Mouse (Mus musculus) right cerebral cortex, postnatal 14 days (tissue): ENCODE results near the gene Fstl3.

ENCODE experiments used
- DNase-seq: peaks from one replicate; pipeline ENCODE4 v3.0.0; 2022

Gene Fstl3

DNA sequence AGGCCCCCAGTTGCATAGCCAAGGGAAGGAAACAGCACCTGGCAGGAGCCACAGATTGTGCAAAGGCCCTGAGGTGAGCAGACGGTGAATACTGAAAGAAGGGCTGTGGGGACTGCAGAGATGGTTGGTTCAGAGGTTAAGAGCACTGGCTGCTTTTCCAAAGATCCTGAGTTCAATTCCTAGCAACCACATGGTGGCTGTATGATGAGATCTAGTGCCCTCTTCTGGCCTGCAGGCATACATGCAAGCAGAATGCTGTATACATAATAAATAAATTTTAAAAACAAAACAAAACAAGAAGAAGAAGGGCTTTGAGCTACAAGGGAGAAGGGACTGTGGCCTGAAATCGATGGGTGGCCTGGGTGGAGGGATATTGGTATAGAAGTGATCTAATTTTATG, 40.0 kb downstream of the Fstl3 start:
- DNase-seq: no peak

DNA sequence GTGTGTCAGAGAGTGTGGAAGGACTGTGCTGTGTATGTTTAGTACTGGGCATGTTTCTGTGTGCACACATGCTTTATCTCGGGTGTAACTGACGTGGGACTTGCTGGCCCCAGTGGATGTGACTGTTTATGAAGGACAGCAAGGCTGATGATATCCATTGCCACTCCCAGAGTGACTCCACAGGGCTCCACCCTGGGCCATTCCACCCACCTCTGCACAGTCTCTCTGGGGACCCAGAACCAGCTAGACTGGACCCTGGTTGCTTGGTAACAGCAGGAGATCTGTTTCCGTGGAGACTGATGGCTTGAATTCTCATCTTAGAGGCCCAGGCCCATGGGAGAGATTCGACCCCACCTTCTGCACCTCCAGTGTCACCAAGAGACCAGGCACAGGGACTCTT, 41.2 kb downstream of the Fstl3 start:
- no peak for DNase-seq

DNA sequence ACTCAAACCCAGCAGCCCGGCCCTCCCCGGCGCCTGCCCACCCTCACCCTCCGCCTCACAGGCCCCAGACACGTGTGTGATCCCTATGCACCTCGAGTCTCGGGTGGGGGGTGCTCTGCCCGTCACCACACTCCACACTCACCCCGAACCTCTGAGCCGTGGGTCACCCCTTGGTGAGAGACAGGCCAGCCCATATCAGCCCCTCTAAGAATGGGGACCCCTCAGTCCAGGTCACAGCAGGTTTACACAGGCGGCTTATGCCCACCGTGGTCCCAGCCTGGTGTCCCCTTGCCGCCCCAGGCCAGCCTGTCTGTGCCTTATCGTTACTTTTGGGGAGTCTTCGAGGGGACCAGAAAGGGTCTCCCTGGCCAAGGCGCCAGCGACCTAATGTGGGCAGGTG, 42.5 kb downstream of the Fstl3 start:
- DNase-seq: no peak

DNA sequence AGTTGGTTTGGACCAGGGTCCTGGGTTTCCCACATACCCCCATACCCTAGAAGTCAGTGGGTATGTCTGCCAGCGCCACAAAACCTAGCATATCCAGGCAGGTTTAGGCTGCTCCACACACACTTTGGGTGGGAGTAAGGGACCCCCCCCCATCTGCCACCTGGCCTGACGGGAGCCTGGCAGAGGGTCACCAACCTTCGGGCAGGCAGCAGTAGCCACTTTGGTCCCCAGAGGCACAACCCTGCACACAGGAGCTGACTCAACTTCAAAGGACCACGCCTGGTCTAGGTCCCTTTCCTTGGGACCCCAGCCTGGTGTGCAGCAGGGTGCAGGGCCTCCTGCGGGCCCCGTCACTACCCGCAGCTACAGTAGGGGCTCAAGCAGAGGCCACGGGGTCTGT, 43.2 kb downstream of the Fstl3 start:
- no peak for DNase-seq

DNA sequence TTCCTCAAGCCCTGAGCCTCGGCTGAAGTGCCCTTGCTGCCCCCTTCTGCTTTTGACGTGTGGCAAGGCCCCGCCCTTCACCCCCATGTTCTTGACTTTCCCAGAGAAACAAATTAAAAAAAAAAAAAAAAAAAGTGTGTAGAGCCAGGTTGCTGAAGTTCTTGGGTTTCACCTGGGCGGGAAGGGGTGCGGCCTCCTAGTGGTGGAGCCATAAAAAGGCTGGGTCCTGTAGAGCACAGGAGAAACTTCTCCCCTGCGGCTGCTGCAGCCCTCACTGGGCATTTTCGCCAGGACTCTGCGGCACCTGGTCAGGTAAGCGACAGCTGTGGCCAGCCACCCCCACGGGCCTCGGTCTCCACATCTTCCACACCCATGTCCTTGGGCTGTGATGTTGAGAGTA, 43.7 kb downstream of the Fstl3 start, which contains the start of gene Misp:
Misp (plus strand) TSS at position 208 of the 400 bp plus-strand sequence.
- DNase-seq: no peak

DNA sequence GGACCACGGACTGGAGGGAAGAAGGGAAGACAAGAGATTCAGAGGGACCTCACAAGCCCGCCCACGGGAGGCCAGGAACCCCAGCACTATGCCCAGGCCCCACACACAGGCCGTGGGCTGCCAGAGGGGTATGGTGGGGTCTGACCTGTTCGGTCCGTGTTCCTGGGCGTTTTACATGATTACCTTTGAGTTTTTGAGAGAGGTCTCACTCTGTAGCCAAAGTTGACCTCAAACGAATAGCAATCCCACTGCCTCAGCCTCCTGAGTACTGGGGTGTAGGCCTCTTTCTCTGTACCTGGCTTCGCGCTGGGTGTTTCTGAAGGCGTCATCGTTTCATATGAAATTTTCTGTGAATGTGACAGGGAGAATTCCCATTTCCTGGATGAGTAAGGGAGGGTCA, 44.7 kb downstream of the Fstl3 start:
- peak; percentile 6 for DNase-seq

DNA sequence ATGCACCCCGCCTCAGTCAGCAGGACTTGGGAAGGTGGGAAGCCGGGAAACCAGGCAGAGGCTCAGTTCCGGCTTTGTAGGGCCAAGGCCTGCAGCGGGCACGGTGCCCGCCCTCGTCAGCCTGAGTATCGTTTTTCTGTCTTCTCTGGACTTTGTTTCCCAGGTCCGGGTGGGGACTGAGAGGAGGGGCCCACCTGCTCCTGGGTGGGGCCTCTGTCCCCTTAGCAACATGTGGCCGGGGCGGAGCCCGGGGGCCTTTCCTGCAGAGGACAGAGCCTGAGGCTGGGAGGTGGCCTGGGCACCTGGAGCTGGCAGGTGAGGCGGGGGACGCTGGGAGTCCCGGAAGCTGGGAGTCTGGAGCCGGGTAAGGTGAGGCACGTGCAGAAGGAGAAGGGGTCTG, 45.3 kb downstream of the Fstl3 start:
- DNase-seq: no peak

DNA sequence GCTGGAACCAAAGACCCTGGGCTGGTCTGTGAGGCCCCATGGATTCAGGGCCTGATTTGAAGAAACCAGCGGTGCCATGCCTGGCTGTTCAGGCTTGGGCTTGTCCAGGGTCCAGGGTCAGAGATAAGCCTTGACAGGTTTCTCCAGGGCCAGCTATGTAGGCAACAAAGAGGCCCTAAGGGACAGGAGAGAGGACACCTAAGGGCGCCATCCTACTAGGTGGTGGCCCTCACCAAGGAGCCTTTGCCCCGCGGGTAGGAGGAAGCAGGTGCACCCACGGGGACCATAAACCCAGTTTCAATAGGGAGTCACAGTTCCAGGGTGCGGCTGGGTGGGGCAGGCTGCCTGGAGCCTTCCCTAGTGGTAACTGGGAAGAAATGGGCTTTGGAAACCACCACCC, 45.9 kb downstream of the Fstl3 start:
- DNase-seq: no peak

DNA sequence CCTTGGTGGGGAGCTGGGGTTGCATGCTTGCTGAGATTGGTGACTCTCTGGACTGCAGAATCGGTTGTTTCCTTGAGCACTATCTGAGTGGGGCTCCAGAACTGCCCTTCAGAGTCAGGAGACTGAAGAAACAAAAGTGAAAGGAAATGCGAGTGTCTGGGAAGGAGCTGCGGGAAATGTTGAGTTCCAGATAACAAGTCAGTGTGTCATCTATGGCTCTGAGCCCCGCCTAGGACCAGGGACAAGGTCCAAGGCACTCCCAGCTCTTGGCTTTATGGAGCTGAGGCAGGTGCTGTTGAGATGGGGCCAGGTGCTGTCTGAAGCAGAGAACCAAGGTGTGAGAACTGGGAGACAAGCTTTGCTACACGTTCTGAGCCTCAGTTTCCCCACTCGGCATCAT, 47.3 kb downstream of the Fstl3 start:
- DNase-seq: no peak

DNA sequence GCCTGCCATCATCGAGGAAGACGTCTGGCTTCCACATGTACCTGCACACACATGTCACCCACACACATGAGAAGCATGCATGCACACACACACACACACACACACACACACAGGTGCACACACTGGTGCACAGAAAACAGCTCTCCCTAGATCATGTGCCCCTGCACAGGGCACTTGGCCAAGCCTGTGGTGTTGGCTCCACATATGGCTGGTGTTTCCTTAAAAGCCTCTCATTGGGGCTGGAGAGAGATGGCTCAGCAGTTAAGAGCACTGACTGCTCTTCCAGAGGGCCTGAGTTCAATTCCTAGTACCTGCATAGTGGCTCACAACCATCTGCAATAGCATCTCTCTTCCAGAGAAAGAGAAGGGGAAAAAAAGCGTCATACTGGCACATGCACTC, 54.5 kb downstream of the Fstl3 start:
- DNase-seq: no peak
